Mouse (Mus musculus) lung, postnatal 36 days (tissue): ENCODE measurements around the gene Acvr2b.
A peak's percentile ranks its signal among the peaks of the same experiment; 100 is the strongest.

Source experiments
- DNase-seq: peaks from one replicate; pipeline ENCODE4 v3.0.0; 2022; ENCODE audit warnings: mixed read lengths

Acvr2b gene

DNA sequence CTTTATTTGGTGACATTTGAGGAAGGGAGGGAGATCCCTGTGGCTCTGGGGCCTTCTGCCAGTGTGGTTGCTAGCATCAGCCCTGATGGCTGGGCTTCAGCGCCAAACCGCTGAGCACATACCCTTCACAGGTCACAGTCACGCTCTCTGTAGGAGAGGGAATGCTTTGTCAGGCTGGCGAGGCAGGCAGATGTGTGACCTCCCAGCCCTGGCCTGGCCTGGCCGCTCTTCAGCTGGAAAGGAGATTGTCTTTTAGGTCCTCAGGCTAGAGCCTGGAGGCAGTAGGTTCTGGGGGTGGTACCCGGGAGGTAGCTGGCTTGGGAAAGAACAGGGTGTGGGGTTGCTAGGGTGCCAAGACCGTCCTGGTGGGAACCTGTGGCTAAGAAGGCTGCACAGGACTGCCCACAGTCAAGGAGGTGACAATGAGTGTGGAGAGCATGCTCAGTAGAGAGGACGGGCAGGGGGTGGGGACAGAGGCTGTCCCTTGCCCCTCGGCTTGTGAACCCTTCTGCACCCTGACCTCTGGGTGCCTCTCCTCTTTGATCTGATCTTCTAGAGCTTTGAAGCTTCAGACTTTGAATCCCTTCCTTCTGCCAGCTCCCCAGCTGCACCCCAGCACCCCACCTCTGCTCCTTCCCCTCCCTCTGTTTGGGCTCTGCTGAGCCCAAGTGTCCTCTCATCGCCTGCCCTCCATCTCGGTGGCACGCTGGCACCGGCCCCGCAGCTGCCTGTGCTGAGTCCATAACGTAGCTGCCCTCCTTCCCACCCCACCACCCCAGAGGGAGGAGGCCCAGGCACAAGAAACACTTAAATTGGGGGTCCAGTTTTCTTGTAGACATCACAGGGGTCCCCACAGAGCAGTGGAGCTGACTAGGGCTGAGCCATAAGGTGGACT, 73.0 kb downstream of the Acvr2b start:
- DNase-seq: peak; percentile 50

DNA sequence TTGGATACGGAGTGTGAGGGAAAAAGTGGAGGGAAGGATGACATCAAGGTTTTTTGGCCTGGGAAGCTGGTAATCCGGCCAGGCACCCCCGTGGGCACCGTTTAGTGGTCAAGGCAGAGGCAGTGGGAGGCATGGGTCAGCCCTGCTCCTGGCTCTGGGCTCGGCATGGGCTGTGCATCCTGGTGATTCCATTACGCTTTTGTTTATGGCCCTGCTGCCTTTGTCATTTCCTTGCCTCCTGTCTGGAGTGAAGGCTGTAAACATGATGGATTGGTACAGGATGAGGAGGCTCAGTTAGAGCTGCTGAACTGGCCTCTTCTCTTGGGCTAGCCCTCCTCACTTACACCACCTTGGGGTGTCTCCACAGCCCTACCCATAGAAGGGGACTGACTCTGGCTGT, 75.8 kb downstream of the Acvr2b start:
- no peak for DNase-seq

DNA sequence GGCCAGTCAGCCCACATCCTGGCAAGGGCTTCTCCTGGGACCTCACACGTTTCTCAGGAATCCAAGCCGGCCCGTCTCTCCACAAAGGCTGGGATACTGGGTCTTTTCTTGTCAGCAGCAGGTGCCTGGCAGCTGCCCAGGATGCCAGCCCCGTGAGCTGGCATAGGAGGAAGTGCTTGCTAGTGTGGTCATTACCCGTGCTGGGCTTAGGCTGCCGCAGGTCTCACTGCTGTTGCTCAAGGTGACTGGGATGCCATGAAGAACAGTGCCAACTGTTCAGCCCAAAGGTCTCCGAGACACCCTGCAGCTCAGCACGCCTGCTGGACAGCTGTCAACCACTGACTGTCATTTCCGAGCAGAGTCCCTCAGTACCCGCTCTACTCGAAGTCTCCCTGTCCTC, 76.4 kb downstream of the Acvr2b start:
- no peak for DNase-seq

DNA sequence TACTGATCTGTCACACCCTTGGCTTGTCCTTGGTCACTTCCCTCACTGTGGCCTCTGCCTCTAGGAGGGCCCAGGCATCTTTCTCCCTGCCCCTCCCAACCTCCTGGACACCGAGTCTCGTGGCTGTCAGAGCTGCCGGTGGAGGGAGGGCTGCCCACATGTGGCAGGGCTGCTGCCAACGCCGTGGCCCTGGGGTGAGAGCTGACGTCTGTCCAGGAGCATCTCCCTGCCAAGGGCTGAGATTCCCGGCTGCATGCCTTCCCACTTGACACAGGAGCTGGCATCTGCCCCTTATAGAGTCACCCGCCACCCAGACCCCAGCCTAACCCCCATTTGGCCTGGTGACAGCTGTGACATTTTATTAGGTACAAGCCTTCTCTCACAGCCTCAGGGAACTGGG, 77.4 kb downstream of the Acvr2b start:
- no peak for DNase-seq

DNA sequence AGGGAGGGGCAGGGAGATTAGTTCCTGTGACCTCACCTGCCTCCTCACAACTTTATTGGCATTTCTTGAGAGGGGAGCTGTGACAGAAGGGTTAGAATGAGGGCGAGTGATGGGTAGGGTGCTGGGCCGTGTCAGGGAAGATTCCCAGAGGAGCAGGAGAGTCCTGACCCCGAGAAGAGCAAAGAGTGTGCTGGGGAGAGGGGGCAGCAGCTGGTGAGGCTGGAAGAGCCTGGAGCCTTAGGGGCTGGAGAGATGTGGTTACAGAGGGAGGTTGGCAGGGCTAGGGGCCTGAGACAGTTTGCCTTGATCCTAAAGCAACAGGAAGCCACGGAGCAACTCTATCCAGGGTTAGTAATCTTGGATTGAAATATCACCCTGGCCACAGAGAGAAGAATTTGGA, 79.7 kb downstream of the Acvr2b start:
- DNase-seq: no peak

DNA sequence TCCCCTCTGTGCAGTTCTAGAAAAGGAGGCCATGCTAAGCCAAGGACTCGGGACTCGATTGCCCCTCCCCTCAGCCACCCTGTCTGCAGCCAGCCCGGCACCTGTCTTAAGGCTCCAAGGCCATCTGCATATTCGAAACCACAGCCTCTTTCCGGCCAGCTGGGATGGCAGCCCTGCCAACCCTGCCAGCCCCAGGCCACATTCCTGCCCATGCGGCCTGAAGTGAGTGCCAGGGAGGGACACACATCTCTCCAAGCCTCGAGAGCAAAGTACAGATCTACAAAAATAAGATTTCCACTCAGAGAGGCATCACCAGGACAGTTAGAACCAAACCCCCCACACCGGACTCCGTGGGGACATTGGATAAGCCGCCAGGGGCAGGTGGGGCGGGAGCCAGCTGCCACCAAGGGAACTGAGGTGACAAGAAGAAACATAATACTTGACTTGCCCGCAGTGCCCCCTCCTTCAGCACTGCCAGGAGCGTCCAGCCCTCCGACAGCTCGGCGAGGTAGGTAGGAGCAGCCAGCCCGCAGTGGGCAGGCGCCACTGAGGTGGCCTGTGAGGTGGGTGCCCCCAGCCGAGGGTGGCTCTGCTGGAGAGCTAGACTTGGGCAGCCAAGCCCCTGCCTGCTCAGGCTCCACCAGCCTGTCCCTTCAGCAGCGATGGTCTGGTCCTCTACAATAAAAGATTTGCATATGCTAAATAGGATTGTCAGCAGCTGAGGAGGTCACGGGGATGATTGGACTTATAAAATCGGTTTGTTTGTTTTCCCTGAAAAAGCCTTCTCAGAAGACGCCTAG, 81.8 kb downstream of the Acvr2b start:
- no peak for DNase-seq

DNA sequence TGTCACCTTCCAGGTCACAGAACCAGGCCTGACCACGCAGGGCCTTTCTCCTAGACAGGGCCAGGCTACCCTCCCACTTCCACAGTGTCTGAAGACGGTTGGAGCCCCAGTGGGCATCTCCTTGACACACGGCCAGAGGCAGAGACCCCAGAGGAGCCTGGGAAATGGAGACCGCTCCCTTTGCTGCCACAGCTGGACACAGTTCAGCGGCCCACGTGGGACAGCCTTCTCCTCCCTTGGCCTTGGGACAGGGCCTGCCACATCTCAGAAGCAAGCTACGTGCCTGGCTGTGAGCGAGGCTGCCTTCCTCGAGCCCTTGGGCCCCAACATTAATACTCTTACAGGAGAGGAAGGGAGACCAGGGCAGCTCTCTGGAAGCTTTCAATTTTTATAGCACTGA, 82.5 kb downstream of the Acvr2b start:
- no peak for DNase-seq
